Mouse (Mus musculus): Measurements from ENCODE around the gene Otud4. TPM values are rescaled to one million over a fixed set of nuclear protein-coding genes. Genes with fewer than 3 reads are reported as not detected.
"Not testable (repeated sequence)": the region's sequence is repeated elsewhere in the genome, so short reads cannot be mapped to it uniquely, and the experiment has no call there.

Gene Otud4
- polyA plus RNA-seq, 1 experiment from 2014 or later, result 14.1 TPM

GRCm38 (mm10) chr8:79676461-79676860 lies 37.0 kb downstream of the Otud4 start:
- no peaks in the 10 kb centered on the region for H3K9me3 ChIP-seq (ENCODE audit: low read length)
- H3K27me3 ChIP-seq (ENCODE audit: insufficient read depth, low read length), result no peaks in the 10 kb centered on the region
- H3K4me2 ChIP-seq (replicated peaks; ENCODE audit: low read depth, low read length), result no peak overlapping the region
- H3K9ac ChIP-seq (replicated peaks; ENCODE audit: low read length), result no peak overlapping the region
- H3K4me1 ChIP-seq (ENCODE audit: insufficient read depth, low read length), result 0 out of 2 replicates have a peak, but pooled peaks cover 5% of the 10 kb centered on the region
- peaks cover 22% of the 10 kb centered on the region for H3K36me3 ChIP-seq (ENCODE audit: insufficient read depth, low read length)
- H3K4me3 ChIP-seq (ENCODE audit: low read length), result no peak overlapping the region
- WGBS, result 77% methylated on average over 4 of the region's 4 CpGs
- ATAC-seq (ENCODE audit: low FRiP score, low TSS enrichment), result no peak
- no peak overlapping the region for H3K27ac ChIP-seq (ENCODE audit: low read length)

- Histone ChIP-seq H3K27ac (ENCODE audit: low read length) (no peak overlapping the region), H3K4me3 (ENCODE audit: low read length) (no peak overlapping the region), H3K36me3 (ENCODE audit: insufficient read depth, low read length) (peaks cover 18% of the 10 kb centered on the region), H3K27me3 (ENCODE audit: insufficient read depth, low read length) (no peaks in the 10 kb centered on the region), H3K4me2 (replicated peaks; ENCODE audit: low read depth, low read length) (no peak overlapping the region), H3K9ac (replicated peaks; ENCODE audit: low read length) (no peak overlapping the region), H3K9me3 (ENCODE audit: low read length) (no peaks in the 10 kb centered on the region), H3K4me1 (ENCODE audit: insufficient read depth, low read length) (0 out of 2 replicates have a peak, but pooled peaks cover 5% of the 10 kb centered on the region)
- ATAC-seq (ENCODE audit: low FRiP score, low TSS enrichment), result no peak
- 69% methylated on average over 5 of the region's 5 CpGs for WGBS
Observed at GRCm38 (mm10) chr8:79679005-79679404, 39.6 kb downstream of the Otud4 start.

GRCm38 (mm10) chr8:79680083-79680482 lies 40.7 kb downstream of the Otud4 start:
- not testable (repeated sequence) for H3K4me1 ChIP-seq (ENCODE audit: insufficient read depth, low read length); H3K27me3 ChIP-seq (ENCODE audit: insufficient read depth, low read length); ATAC-seq (ENCODE audit: low FRiP score, low TSS enrichment); H3K27ac ChIP-seq (ENCODE audit: low read length); H3K9me3 ChIP-seq (ENCODE audit: low read length)
- 46% methylated on average over 10 of the region's 10 CpGs for WGBS
- H3K4me3 ChIP-seq (ENCODE audit: low read length), result peak overlapping the region; percentile 49
- peaks cover 26% of the 10 kb centered on the region for H3K36me3 ChIP-seq (ENCODE audit: insufficient read depth, low read length)
- H3K4me2 ChIP-seq (replicated peaks; ENCODE audit: low read depth, low read length), result peak overlapping the region; percentile 70
- H3K9ac ChIP-seq (replicated peaks; ENCODE audit: low read length), result peak overlapping the region; percentile 57

- ATAC-seq (ENCODE audit: low FRiP score, low TSS enrichment), result peak; percentile 88
Observed at GRCm38 (mm10) chr8:79680555-79680954, 41.1 kb downstream of the Otud4 start.

GRCm38 (mm10) chr8:79680965-79681364 lies 41.5 kb downstream of the Otud4 start:
- 31% methylated on average over 2 of the region's 2 CpGs for WGBS
- H3K36me3 ChIP-seq (ENCODE audit: insufficient read depth, low read length), result peaks cover 28% of the 10 kb centered on the region
- no peaks in the 10 kb centered on the region for H3K27me3 ChIP-seq (ENCODE audit: insufficient read depth, low read length)
- peak overlapping the region; percentile 49 for H3K4me3 ChIP-seq (ENCODE audit: low read length)
- peak; percentile 76; the same call in 1 of the 2 replicates for ATAC-seq (ENCODE audit: low FRiP score, low TSS enrichment)
- 0 out of 2 replicates have a peak, but pooled peaks cover 5% of the 10 kb centered on the region for H3K4me1 ChIP-seq (ENCODE audit: insufficient read depth, low read length)
- peak overlapping the region; percentile 70 for H3K4me2 ChIP-seq (replicated peaks; ENCODE audit: low read depth, low read length)
- H3K27ac ChIP-seq (ENCODE audit: low read length), result no peak overlapping the region
- no peaks in the 10 kb centered on the region for H3K9me3 ChIP-seq (ENCODE audit: low read length)
- H3K9ac ChIP-seq (replicated peaks; ENCODE audit: low read length), result peak overlapping the region; percentile 57

More at GRCm38 (mm10) chr8:79680555-79680954, 41.1 kb downstream of the Otud4 start:
- Histone ChIP-seq H3K4me1 (ENCODE audit: insufficient read depth, low read length) (0 out of 2 replicates have a peak, but pooled peaks cover 5% of the 10 kb centered on the region), H3K27ac (ENCODE audit: low read length) (no peak overlapping the region), H3K36me3 (ENCODE audit: insufficient read depth, low read length) (peaks cover 28% of the 10 kb centered on the region), H3K9ac (replicated peaks; ENCODE audit: low read length) (peak overlapping the region; percentile 57), H3K4me3 (ENCODE audit: low read length) (peak overlapping the region; percentile 49), H3K9me3 (ENCODE audit: low read length) (no peaks in the 10 kb centered on the region), H3K4me2 (replicated peaks; ENCODE audit: low read depth, low read length) (peak overlapping the region; percentile 70), H3K27me3 (ENCODE audit: insufficient read depth, low read length) (no peaks in the 10 kb centered on the region)
- 8% methylated on average over 33 of the region's 34 CpGs for WGBS

- H3K27me3 ChIP-seq (ENCODE audit: insufficient read depth, low read length); H3K9me3 ChIP-seq (ENCODE audit: low read length); ATAC-seq (ENCODE audit: low FRiP score, low TSS enrichment); H3K4me1 ChIP-seq (ENCODE audit: insufficient read depth, low read length); H3K4me3 ChIP-seq (ENCODE audit: low read length); H3K27ac ChIP-seq (ENCODE audit: low read length); H3K4me2 ChIP-seq (replicated peaks; ENCODE audit: low read depth, low read length); H3K9ac ChIP-seq (replicated peaks; ENCODE audit: low read length): not testable (repeated sequence)
- 93% methylated on average over 5 of the region's 5 CpGs for WGBS
- H3K36me3 ChIP-seq (ENCODE audit: insufficient read depth, low read length), result peaks cover 62% of the 10 kb centered on the region
Observed at GRCm38 (mm10) chr8:79685927-79686326, 46.5 kb downstream of the Otud4 start.

- no peaks in the 10 kb centered on the region for H3K27me3 ChIP-seq (ENCODE audit: insufficient read depth, low read length)
- no peak overlapping the region for H3K27ac ChIP-seq (ENCODE audit: low read length)
- no peak for ATAC-seq (ENCODE audit: low FRiP score, low TSS enrichment)
- H3K4me1 ChIP-seq (ENCODE audit: insufficient read depth, low read length), result no peaks in the 10 kb centered on the region
- no peak overlapping the region for H3K4me3 ChIP-seq (ENCODE audit: low read length)
- 87% methylated on average over 2 of the region's 2 CpGs for WGBS
- no peaks in the 10 kb centered on the region for H3K9me3 ChIP-seq (ENCODE audit: low read length)
- no peak overlapping the region for H3K9ac ChIP-seq (replicated peaks; ENCODE audit: low read length)
- H3K4me2 ChIP-seq (replicated peaks; ENCODE audit: low read depth, low read length), result no peak overlapping the region
- H3K36me3 ChIP-seq (ENCODE audit: insufficient read depth, low read length), result peaks cover 50% of the 10 kb centered on the region
Observed at GRCm38 (mm10) chr8:79692531-79692930, 53.1 kb downstream of the Otud4 start.

GRCm38 (mm10) chr8:79706687-79707086 lies 67.3 kb downstream of the Otud4 start:
- no peaks in the 10 kb centered on the region for H3K27me3 ChIP-seq (ENCODE audit: insufficient read depth, low read length)
- peaks cover 38% of the 10 kb centered on the region for H3K36me3 ChIP-seq (ENCODE audit: insufficient read depth, low read length)
- H3K4me3 ChIP-seq (ENCODE audit: low read length), result no peak overlapping the region
- H3K9ac ChIP-seq (replicated peaks; ENCODE audit: low read length), result no peak overlapping the region
- no peak overlapping the region for H3K27ac ChIP-seq (ENCODE audit: low read length)
- WGBS, result 90% methylated on average over 3 of the region's 3 CpGs
- H3K9me3 ChIP-seq (ENCODE audit: low read length), result no peaks in the 10 kb centered on the region
- H3K4me2 ChIP-seq (replicated peaks; ENCODE audit: low read depth, low read length), result no peak overlapping the region
- ATAC-seq (ENCODE audit: low FRiP score, low TSS enrichment), result no peak
- 0 out of 2 replicates have a peak, but pooled peaks cover 5% of the 10 kb centered on the region for H3K4me1 ChIP-seq (ENCODE audit: insufficient read depth, low read length)

GRCm38 (mm10) chr8:79711064-79711961 lies 71.9 kb downstream of the Otud4 start, which contains the start of the genes Abce1 and Anapc10:
TSS of gene Abce1 (minus strand) at chr8:79711740.
TSS of gene Anapc10 (plus strand) at chr8:79711820.
- Histone ChIP-seq H3K27ac (ENCODE audit: low read length) (peak within 1 kb of the TSS; percentile 87), H3K4me2 (replicated peaks; ENCODE audit: low read depth, low read length) (peak within 1 kb of the TSS; percentile 70), H3K4me3 (ENCODE audit: low read length) (peak within 1 kb of the TSS; percentile 92), H3K9me3 (ENCODE audit: low read length) (no peaks in the 10 kb centered on the region), H3K4me1 (ENCODE audit: insufficient read depth, low read length) (0 out of 2 replicates have a peak, but pooled peaks cover 9% of the 10 kb centered on the region), H3K9ac (replicated peaks; ENCODE audit: low read length) (peak within 1 kb of the TSS; percentile 75), H3K27me3 (ENCODE audit: insufficient read depth, low read length) (no peaks in the 10 kb centered on the region), H3K36me3 (ENCODE audit: insufficient read depth, low read length) (peaks cover 10% of the 10 kb centered on the region)
- WGBS, result under 1% methylated on average over 73 of the region's 73 CpGs
- ATAC-seq (ENCODE audit: low FRiP score, low TSS enrichment), result peak; percentile 99

- Histone ChIP-seq H3K4me1 (ENCODE audit: insufficient read depth, low read length) (0 out of 2 replicates have a peak, but pooled peaks cover 9% of the 10 kb centered on the region), H3K4me3 (ENCODE audit: low read length) (no peak overlapping the region), H3K9me3 (ENCODE audit: low read length) (no peaks in the 10 kb centered on the region), H3K4me2 (replicated peaks; ENCODE audit: low read depth, low read length) (peak overlapping the region; percentile 45), H3K9ac (replicated peaks; ENCODE audit: low read length) (no peak overlapping the region), H3K27me3 (ENCODE audit: insufficient read depth, low read length) (no peaks in the 10 kb centered on the region), H3K27ac (ENCODE audit: low read length) (no peak overlapping the region), H3K36me3 (ENCODE audit: insufficient read depth, low read length) (peaks cover 7% of the 10 kb centered on the region)
- ATAC-seq (ENCODE audit: low FRiP score, low TSS enrichment), result no peak
- WGBS, result 61% methylated on average over 6 of the region's 6 CpGs
Observed at GRCm38 (mm10) chr8:79712676-79713075, 73.3 kb downstream of the Otud4 start.
